Mouse (Mus musculus) adrenal gland (tissue): ENCODE results near the gene Itga5.

Experiments used
- intact Hi-C: fragments of 180-260 bp; cut with DNase I; formaldehyde crosslinking; loops from one replicate; pipeline ENCODE4 v1.15.1; 2025

Itga5 gene

DNA sequence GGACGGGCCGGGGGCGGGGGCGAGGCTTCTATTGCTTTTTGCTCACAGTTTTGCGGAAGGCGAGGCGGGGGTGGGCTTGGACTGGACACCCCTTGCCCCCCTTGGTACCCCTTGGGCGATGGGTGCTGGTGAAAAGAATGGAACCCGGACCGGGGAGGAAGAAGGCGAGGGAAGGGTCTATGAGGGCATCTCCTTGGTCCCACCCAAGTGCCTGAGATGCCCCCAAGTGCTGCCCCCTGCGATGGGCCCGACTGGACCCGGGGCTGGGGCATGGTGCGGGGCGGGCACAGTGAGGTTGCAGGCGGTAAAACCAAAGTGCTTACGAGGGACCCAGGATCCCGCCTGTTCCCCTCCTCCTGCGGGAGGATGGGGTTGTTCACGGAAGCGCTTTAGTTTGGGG lies 52.4 kb downstream of the Itga5 start:
- intact Hi-C loops, result loop anchor here (10.0 kb wide), 1 partner anchor 329 kb away; no protein-coding TSS in a partner anchor

DNA sequence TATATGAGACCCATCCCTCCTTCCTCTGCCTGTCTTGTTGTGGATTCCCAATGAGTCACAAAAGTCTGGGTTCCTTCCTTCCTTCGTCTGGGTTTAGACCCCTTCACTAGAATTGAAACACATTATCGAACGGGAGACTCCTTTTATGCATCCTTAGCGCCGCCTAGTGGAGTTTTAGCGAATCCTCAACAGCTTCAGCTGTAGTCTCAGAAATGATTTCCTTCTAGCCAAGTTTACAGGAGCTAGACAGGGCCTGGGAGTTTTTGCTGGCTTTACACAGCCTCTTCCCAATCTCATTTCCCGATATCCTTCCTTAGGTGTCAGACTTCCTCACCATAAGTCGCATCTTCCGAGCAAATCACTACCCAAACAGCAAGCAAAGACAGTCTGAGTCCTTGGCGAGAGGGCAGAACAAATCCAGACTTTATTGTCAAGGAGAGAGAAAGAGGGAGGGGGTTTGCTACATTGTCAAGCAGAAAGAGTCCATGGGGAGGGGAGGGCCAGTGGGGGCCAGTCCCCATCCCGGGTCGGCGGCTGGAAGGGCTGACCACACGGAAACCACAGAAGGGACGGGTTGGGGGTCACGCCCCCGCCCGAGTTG lies 53.0 kb downstream of the Itga5 start:
- intact Hi-C loops, result loop anchor here (10.0 kb wide), 1 partner anchor 329 kb away; no protein-coding TSS in a partner anchor

DNA sequence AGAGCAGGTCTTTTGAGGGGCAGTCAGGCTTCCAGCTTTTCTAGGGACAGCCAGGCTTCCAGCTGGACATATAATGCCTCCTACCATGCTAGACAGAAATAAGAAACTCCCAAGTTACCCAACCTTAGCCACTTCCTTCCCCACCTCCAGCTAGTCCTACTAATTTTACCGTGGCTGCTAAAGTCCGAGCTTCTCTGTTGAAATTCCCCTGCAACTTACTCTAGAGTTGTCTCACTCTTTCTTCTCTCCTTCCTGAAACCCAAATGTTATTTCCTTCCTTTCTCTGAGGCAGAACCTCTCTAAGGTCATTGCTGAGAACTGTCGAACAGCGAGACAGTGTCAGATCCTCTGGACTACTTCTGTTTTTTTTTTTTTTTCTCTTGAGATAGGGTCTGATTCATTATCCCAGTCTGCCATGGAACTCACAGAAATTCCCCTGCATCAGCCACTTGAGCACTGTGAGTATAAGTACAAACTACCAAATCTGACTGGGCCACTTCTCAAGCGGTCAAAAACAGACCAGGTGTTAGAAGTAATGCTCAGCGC lies 56.1 kb downstream of the Itga5 start, which contains the start of gene Gpr84:
Gpr84 (minus strand) TSS at position 248 of the 546 bp plus-strand sequence.
- intact Hi-C loops, result loop anchor here (10.0 kb wide), 1 partner anchor 326 kb away; no protein-coding TSS in a partner anchor

DNA sequence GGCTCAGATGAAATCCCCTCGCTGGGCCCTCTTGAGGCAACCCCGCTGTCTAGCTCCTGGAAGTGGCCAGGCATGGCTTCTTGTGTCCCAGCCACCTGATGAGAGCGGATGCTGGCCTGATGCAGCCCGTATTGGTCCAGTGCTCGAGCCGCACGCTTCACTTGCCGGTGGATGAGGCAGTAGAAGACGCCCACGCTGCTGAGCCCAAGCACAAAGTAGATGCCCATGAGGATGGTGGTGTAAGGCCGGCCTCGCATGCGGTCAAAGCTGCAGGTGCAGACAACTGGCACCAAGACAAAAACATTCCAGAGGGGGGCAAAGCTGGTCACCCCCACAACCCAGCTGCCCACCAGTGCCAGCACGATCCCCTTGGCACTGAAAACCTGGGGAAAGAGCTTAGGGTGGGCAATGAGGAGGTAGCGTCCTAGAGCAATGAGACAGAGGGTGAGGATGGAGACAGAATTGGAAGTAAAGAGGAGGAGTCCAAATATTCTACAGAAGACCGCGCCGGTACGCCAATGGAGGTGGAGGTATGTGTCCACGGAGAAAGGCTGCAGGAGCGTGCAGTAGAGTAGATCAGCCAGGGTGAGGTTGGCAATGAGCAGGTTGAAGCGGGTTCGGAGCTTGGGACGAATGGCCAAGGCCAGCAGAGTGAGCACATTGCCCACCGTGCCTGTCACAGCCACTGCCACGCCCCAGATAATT lies 57.5 kb downstream of the Itga5 start:
- intact Hi-C loops, result loop anchor here (5.0 kb wide), 1 partner anchor 122 kb away; no protein-coding TSS in a partner anchor

DNA sequence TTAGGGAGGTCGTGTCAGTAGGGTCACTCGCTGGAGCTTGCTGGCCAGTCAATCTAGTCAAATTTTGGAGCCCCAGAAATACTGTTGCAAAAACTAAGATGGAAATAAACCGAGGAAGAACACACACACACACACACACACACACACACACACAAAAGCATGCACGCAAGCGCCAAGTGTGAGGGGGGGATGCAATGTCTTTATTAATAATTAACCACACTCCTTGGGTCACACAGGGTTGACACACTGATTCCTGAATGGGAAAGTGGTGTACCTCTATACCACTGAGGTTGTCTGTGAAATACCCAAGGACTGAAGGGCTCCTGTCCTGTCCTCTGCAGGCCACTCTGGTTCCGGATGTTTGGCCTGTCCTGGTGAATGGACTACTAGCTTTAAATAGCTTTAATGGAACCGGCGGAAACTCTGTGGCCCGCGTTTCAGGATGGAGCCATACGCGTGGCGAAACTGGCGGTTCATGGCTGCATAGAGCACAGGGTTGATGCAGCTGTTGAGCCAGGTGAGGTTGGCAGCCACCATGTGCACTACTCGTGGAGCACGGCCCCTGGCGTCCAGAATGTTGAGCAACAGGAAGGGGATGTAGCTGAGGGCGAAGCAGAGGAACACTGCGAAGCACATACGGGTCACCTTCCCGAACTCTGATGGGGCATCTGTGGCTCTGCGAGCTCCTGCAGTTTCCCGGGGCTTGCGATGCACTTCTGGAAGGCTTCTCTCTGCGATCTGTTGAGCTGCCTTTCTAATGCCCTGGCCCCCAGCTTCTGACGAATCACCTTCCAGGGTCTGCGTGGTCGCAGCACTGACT lies 58.3 kb downstream of the Itga5 start:
- intact Hi-C loops, result loop anchor here (5.0 kb wide), 1 partner anchor 121 kb away; no protein-coding TSS in a partner anchor

DNA sequence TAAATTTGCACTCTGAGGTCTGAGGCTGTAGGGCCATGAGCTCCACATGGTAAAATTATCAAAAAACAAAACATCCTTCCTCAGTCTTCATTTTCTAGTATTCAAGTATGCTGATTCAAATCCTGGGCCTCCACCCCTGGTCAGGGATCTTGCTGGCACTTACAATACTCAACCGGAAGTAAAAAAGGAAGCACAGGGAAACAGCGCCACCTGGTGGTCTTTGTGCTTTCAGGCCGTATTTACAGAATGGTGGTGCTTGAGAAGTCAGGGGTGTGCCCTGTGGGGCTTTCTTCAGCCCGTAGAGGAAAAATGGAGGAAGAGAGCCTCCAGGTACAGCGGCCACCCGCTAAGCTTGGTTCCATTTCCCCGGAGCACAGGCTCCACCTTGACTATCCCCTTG lies 59.4 kb downstream of the Itga5 start:
- intact Hi-C loops, result loop anchor here (2.0 to 5.0 kb wide), 3 partner anchors 22 to 120 kb away; no protein-coding TSS in a partner anchor

DNA sequence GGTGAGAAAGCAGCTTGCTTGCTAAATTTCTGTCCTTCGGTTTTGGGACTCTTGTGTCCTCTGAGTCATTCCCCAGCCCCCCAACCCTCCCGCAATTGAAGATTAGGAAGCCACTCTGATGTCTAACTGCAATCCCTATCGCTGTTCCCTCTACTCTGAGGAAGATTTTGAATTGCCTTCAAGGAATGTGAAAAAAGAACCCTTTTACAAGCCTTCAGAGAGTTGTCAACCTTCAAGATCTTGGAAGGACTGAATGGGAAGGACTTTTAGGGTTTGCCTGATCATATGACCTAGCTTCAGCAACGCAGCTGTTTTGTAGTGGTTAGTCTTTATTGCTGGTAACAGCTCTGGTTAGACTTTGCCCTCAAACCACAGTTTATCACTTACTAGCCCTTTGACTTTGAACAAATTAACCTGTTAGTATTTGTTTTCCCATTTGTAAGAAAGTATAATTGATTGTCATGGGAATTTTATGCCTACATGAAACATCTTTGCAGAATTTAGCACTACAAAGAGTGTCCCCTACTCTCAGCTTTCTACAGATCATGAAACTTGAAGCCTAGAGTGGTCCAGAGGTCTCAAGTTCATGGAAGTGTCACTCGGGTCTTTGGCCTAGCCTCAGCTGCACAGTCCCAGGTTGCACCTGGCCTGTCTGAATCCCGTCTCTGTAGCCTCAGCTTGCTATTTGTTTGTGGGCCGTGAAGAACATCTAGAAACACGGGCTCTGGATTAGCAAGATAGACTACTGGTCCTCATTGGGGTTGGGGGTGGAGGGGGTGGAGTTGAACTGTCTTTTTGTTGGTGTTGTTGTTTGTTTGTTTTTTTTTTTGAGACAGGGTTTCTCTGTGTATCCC lies 60.5 kb downstream of the Itga5 start:
- intact Hi-C loops, result loop anchor here (2.0 to 5.0 kb wide), 3 partner anchors 21 to 119 kb away; no protein-coding TSS in a partner anchor

DNA sequence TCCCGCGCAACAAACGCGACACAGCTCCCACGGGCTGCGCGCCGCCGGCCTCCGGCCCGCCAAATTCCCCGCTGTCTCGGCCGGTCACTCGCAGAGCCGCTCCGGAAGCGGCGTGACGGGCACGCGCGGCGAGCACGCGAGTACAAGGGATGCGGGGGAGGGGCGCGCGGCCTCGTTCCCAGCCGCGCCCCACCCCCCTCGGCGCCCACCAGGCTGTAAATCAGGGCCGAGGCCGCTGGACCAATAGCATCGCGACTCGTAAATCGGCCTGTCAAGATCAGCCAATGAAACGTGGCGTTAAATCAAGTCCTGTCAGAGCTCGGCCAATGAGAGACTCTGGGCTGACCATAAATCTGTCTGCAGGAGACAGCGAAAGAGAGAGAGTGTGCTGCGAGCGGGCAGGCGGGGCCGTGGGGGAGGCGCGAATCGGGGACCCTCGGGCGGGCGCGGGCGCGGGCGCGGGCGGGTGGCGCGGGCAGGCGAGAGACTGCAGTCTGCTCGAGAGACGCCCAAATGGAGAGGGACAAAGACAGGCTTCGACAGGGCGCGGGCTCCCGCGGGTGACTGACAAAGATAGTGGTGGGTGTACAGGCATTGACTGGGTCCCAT lies 61.4 kb downstream of the Itga5 start:
- intact Hi-C loops, result loop anchor here (5.0 kb wide), 1 partner anchor 118 kb away; no protein-coding TSS in a partner anchor

DNA sequence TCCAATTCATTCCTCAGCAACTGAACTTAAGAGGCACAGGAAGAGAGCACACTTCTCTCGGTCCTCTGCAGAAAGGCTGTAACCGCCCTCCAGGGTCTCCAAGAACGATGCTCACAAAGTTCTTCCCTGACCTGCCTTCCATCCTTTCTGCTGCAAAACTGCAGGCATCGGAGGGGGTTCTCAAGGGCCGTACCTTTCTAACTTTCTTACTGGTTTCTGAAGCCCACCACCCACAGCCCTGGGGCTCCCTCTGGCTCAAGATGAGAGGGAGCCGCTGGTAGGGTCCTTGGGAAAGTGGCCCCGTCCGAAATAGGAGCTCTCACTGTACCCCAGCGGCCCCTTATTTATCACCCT lies 62.0 kb downstream of the Itga5 start:
- intact Hi-C loops, result no loop called here

DNA sequence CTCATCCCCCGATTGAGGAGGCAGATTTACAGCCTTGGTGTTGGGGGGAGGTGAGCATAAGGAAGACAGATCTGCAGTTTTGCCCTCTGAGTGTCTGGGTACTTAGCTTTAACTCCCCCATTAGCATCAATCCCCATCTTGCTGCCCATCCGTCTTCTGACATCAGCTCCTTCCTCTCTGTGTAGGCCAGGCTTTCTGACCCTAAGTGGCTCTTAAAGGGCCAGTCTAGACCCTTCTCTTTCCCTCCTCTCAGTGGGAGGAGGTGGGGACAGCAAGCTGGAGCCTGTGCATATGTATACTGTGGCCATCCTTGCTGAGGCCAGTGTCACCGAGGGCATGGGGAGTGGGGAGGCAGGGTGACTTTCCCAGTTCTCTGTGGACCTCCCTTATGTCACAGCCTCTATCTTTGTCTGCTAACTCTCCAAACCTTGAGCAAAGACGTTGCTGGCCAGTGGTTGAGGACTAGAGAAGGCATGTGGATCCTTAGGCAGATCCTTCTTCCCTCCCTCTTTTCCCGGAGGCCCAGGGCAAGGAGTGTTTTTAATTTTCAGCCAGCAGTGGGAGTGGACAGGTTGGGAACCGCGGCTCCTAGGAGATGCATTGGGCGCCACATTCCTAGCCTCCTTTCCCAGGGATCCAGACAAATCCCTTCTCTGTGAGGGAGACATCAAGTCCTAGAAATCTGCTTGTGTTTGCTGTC lies 62.5 kb downstream of the Itga5 start:
- intact Hi-C loops, result no loop called here

DNA sequence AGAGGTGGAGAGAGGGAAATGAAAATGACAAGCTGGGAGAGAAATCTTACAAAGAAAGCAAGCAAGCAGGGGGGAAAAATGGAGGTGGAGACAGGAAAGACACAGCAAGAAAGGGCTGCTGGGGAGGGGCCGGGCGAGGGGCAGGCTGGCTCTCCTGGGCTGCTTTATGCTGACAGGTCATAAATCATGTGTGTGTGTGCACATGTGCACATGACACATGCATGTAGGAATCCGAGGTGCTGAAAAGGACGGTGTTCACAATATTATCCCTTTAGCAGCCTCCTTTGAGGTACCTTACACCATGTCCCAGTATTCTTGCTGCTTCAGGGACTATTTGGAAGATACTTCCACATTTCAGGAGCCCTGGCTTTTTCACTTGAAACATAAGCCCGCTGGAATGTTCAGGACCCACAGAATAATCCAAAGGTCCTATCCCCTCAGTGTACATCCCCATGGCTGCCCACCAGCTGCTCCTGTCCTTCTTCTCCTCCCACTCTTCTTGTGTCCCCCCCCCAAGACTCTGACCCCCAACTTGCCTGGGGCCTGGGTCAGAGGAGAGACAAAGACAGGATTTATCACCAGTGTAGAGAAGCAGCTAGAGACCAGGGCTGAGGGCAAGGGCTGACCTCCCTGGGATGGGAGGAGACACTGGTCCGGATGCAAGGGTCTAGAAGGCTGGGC lies 64.1 kb downstream of the Itga5 start:
- intact Hi-C loops, result no loop called here

DNA sequence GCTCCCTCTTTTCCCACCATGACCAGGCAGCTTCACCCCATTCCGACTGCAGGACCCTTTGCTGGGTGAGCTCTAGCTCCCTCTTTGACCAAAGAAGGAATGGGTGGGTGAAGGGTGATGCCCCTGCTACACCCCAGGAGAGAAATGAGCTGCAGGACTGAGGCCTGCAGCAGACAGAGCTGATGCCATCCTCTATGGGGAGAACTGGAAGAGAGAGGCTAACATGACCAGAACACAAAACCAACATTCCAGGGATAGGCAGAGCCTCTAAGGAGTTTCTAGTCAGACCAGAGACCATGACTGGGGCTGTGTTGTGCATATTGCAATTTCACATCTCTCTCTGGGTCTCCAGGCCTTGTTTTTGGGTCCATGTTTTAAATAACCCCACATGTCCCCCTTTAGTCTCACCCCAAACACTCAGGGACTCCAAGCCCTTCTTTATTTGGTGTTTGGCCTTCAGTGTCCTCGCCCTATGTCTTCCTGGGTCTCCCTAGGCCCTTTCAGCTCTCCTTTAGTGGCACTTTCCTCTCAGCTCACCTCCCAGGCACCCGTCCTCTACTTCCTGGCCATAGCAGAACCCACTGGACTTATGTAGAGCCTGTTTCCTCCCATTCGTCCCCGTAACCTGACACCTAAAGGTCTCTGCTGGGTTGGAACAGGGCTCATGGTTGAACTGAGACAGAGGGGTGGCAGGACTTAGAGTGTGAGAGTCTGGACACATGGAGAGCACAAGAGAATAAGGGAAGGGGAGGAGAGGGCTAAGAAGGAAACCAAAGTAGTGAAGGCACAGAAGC lies 64.8 kb downstream of the Itga5 start:
- intact Hi-C loops, result no loop called here

DNA sequence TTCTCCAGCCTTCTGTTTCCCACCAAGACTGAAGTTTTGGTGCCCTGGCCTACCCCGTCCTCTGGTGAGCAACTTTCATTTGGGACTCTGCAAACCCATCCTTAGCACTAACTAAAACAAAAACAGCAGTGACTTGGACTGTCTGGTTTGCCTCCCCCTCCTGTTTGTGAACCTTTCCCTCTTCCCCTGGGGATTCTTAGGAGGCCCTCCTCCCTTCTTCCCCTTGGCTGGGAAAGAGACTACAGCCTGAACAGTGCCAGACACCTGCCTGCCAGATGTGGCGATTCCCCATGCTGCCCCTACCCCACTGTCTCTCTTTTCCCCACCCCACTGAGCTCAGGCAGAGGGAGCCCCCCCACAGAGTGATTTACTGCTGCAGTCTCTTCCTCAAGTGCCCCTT lies 65.5 kb downstream of the Itga5 start:
- intact Hi-C loops, result no loop called here

DNA sequence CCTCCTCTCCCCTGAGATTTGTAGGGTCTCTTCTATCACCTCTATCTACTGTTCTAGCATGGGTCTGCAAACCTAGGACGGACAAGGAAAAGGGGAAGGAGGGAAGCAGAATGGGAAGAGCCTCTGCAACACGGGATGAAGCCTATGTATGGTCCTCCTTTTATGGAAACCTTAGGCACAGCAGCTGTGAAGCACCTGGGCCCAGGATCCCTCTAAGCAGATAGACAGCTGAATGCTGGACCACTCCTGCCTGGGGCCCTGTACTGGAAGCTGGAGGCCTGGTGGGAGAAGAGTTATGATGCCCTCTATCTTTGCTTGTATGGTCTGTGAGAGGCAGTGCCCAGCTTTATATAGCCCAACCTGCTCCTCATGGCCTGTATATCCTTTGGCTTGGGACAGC lies 66.0 kb downstream of the Itga5 start:
- intact Hi-C loops, result no loop called here

DNA sequence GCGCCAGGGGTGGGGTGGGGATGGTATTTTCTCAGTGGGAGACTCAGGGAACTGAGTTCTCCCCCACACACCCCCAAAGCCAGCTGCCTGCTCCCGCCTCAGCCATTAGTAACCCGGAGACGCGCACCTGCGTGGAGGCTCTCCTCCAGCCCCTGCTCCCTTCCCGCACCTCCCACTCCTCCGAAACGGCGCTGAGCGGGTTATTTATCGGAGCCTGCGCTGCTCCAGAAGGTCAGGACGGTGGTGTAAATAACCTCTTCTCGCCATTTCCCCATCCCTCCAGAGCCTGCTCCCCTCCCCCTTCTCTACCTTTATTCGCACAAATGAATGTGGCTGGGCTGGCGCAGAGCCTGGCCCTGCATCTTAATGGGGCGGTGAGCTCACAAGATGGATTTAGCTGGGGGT lies 66.5 kb downstream of the Itga5 start:
- intact Hi-C loops, result no loop called here

DNA sequence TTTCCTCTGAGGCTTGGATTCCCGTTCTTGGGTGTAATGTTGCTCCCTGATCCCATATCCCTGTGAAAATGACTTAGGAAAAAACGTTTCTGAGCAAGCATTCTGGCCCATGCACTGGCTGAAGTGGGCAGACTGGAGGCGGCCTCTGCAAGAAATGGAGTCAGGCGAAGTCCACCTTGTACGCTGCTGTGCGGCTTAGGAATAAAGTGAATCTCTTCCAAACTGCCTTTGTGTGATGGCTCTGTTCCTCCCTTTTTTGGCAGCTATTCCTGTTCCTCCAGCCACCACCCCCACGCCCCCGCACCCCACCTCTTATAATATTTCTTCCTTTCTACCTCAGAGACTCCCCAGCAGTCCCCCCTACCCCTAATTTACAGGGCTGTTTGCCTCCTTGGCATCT lies 66.9 kb downstream of the Itga5 start:
- intact Hi-C loops, result no loop called here

DNA sequence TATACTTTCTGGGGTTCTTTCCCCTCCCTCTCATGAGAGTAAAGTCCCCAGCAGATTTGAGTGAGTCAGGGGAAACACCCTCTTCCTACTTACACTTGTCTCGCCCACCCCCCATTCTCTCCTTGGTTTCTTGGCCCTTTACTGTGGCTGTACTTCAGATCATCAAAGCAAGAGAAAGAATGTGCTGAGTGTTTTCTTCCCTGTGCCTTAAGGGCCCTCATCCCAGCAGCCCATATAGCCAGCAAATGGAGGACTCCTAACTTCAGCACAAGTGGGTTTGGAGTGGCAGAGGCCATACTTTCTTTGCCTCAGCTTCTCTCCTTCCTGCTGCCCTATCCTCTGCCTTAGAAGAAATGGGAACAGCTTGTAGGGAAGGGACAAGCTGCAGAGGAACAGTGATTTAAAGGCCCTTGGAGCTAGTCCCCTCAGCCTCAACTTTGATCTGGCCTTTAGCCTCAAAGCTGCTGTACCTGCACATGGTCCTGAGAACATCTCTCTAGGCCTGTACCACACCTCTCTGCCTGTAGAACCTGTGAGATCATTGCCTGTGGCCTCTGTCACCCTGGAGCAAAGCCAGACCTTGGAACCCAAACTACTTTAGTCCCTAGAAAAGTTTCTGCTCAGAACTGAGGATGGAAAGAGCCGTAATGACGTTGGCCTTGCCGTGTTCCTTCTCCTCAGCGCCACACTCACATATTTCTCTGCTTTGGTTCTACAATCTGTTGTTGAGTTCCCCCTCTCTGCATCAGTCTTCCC lies 67.5 kb downstream of the Itga5 start:
- intact Hi-C loops, result no loop called here
